Mouse (Mus musculus): ENCODE measurements around the gene Chrna7. TPM values are rescaled to one million over a fixed set of nuclear protein-coding genes. Genes with fewer than 3 reads are reported as not detected.

The Chrna7 gene
- total and polyA plus RNA-seq, 2 experiments from 2014 or later, result 7.6 to 35.7 TPM

GRCm38 (mm10) chr7:63085954-63086353 lies 126.4 kb downstream of the Chrna7 start:
- ATAC-seq, result no peak
- WGBS, result 89% methylated on average over 4 of the region's 4 CpGs
- Histone ChIP-seq H3K9ac (replicated peaks; ENCODE audit: low read length) (no peak overlapping the region), H3K36me3 (ENCODE audit: insufficient read depth, low read length) (no peaks in the 10 kb centered on the region), H3K4me3 (ENCODE audit: low read length) (no peak overlapping the region), H3K27ac (no peak overlapping the region), H3K27me3 (ENCODE audit: insufficient read depth, low read length) (no peaks in the 10 kb centered on the region), H3K9me3 (ENCODE audit: low read length) (no peaks in the 10 kb centered on the region), H3K4me2 (ENCODE audit: low read depth, low read length) (no peak overlapping the region), H3K4me1 (ENCODE audit: insufficient read depth, low read length) (no peaks in the 10 kb centered on the region)
- TF ChIP-seq CTCF (IDR thresholded peaks at IDR 0.05; ENCODE audit: low read depth), result no peak
- no peak for DNase-seq (ENCODE audit: low spot score)

GRCm38 (mm10) chr7:63084351-63085003 lies 127.9 kb downstream of the Chrna7 start:
- Histone ChIP-seq H3K9ac (replicated peaks; ENCODE audit: low read length) (no peak overlapping the region), H3K27ac (no peak overlapping the region), H3K4me1 (ENCODE audit: insufficient read depth, low read length) (no peaks in the 10 kb centered on the region), H3K4me3 (ENCODE audit: low read length) (no peak overlapping the region), H3K9me3 (ENCODE audit: low read length) (no peaks in the 10 kb centered on the region), H3K27me3 (ENCODE audit: insufficient read depth, low read length) (no peaks in the 10 kb centered on the region), H3K4me2 (ENCODE audit: low read depth, low read length) (no peak overlapping the region), H3K36me3 (ENCODE audit: insufficient read depth, low read length) (no peaks in the 10 kb centered on the region)
- ATAC-seq, result no peak
- no peak for TF ChIP-seq CTCF (IDR thresholded peaks at IDR 0.05; ENCODE audit: low read depth)
- DNase-seq (ENCODE audit: low spot score), result no peak
- WGBS, result 5% methylated on average over 1 of the region's 1 CpGs

- DNase-seq (ENCODE audit: low spot score) (no peak), ATAC-seq (no peak)
- Histone ChIP-seq H3K4me2 (ENCODE audit: low read depth, low read length) (no peak overlapping the region), H3K4me3 (ENCODE audit: low read length) (no peak overlapping the region), H3K4me1 (ENCODE audit: insufficient read depth, low read length) (no peaks in the 10 kb centered on the region), H3K27ac (no peak overlapping the region), H3K36me3 (ENCODE audit: insufficient read depth, low read length) (no peaks in the 10 kb centered on the region), H3K27me3 (ENCODE audit: insufficient read depth, low read length) (no peaks in the 10 kb centered on the region), H3K9me3 (ENCODE audit: low read length) (no peaks in the 10 kb centered on the region), H3K9ac (replicated peaks; ENCODE audit: low read length) (no peak overlapping the region)
- 64% methylated on average over 2 of the region's 2 CpGs for WGBS
- no peak for TF ChIP-seq CTCF (IDR thresholded peaks at IDR 0.05; ENCODE audit: low read depth)
Measured at GRCm38 (mm10) chr7:63060996-63061395, 151.4 kb downstream of the Chrna7 start.

Other genes starting within 250 kb of the Chrna7 start
- gene Otud7a, start 232.2 kb upstream of the Chrna7 start, total RNA-seq (2014; rRNA removed), result 22.5 and 25.3 TPM in 2 replicates
- gene Otud7a, start 232.2 kb upstream of the Chrna7 start, polyA plus RNA-seq (2015; fragmentation: Nextera tagmentation; extraction: Ambion mirVana), result 3.2 and 4.4 TPM in 2 replicates